Mouse (Mus musculus): ENCODE measurements around the gene Gm44511.
"Not testable (repeated sequence)": the region's sequence is repeated elsewhere in the genome, so short reads cannot be mapped to it uniquely, and the experiment has no call there.

Gm44511 gene

GRCm38 (mm10) chr6:128841327-128842089, 15.4 kb upstream of the Gm44511 start:
- DNase-seq (ENCODE audit: low spot score) = no peak

GRCm38 (mm10) chr6:128840669-128841068, 14.6 kb upstream of the Gm44511 start:
- not testable (repeated sequence) for DNase-seq (ENCODE audit: low spot score)

- no peak for DNase-seq (ENCODE audit: low spot score)
These were observed 13.8 kb upstream of the Gm44511 start for GRCm38 (mm10) chr6:128839921-128840320.

- peak; percentile 83 for DNase-seq (ENCODE audit: low spot score)
These were observed 13.2 kb upstream of the Gm44511 start for GRCm38 (mm10) chr6:128839266-128839771.

- DNase-seq (ENCODE audit: low spot score) = peak; percentile 87
These were observed 12.5 kb upstream of the Gm44511 start for GRCm38 (mm10) chr6:128838342-128839265.

- no peak for DNase-seq (ENCODE audit: low spot score)
These were observed 11.6 kb upstream of the Gm44511 start for GRCm38 (mm10) chr6:128837454-128838341.

GRCm38 (mm10) chr6:128836955-128837334, 10.8 kb upstream of the Gm44511 start:
- no peak for DNase-seq (ENCODE audit: low spot score)

GRCm38 (mm10) chr6:128836191-128836954, 10.3 kb upstream of the Gm44511 start:
- no peak for DNase-seq (ENCODE audit: low spot score)

GRCm38 (mm10) chr6:128835571-128835970, 9.5 kb upstream of the Gm44511 start:
- no peak for DNase-seq (ENCODE audit: low spot score)

- no peak for DNase-seq (ENCODE audit: low spot score)
These were observed 6.9 kb upstream of the Gm44511 start for GRCm38 (mm10) chr6:128833046-128833445.

GRCm38 (mm10) chr6:128829837-128830236, 3.7 kb upstream of the Gm44511 start:
- no peak for DNase-seq (ENCODE audit: low spot score)

- DNase-seq (ENCODE audit: low spot score) = no peak
These were observed 666 bp upstream of the Gm44511 start for GRCm38 (mm10) chr6:128826781-128827180.

GRCm38 (mm10) chr6:128818083-128818802, 7.9 kb downstream of the Gm44511 start:
- DNase-seq (ENCODE audit: low spot score) = no peak

GRCm38 (mm10) chr6:128808532-128808931, 17.6 kb downstream of the Gm44511 start:
- DNase-seq (ENCODE audit: low spot score) = no peak

GRCm38 (mm10) chr6:128807021-128807420, 19.1 kb downstream of the Gm44511 start:
- no peak for DNase-seq (ENCODE audit: low spot score)

- not testable (repeated sequence) for DNase-seq (ENCODE audit: low spot score)
These were observed 21.1 kb downstream of the Gm44511 start for GRCm38 (mm10) chr6:128804823-128805640.

GRCm38 (mm10) chr6:128802999-128803857, 22.9 kb downstream of the Gm44511 start:
- DNase-seq (ENCODE audit: low spot score) = peak; percentile 94

- DNase-seq (ENCODE audit: low spot score) = no peak
These were observed 23.6 kb downstream of the Gm44511 start for GRCm38 (mm10) chr6:128802557-128802956.
